Mouse (Mus musculus): Measurements from ENCODE around the gene Dock9. TPM values are rescaled to one million over a fixed set of nuclear protein-coding genes. Genes with fewer than 3 reads are reported as not detected.
"Not testable (repeated sequence)": the region's sequence is repeated elsewhere in the genome, so short reads cannot be mapped to it uniquely, and the experiment has no call there.

Gene Dock9
- polyA plus RNA-seq, 1 experiment, result not detected

- TF ChIP-seq CTCF (IDR thresholded peaks at IDR 0.05; ENCODE audit: insufficient read depth, low read depth, low read length), result no peak
- TF ChIP-seq POLR2A (IDR thresholded peaks at IDR 0.05; ENCODE audit: insufficient read depth, low read depth, low read length), result no peak
- 83% methylated on average over 9 of the region's 9 CpGs for WGBS
These were observed 77.7 kb downstream of the Dock9 start for GRCm38 (mm10) chr14:121719638-121720601.

GRCm38 (mm10) chr14:121714799-121715198 lies 82.8 kb downstream of the Dock9 start:
- not testable (repeated sequence) for H3K4me1 ChIP-seq (ENCODE audit: control insufficient read depth, insufficient read depth, low read length); H3K27ac ChIP-seq (ENCODE audit: insufficient read depth, low read depth, low read length)
- 96% methylated on average over 3 of the region's 3 CpGs for WGBS

More at GRCm38 (mm10) chr14:121719638-121720601, 77.7 kb downstream of the Dock9 start:
- no peaks in the 10 kb centered on the region for H3K4me1 ChIP-seq (ENCODE audit: control insufficient read depth, insufficient read depth, low read length)
- H3K27ac ChIP-seq (ENCODE audit: insufficient read depth, low read depth, low read length), result no peak overlapping the region
- H3K4me3 ChIP-seq (ENCODE audit: insufficient read depth, low read depth, low read length), result no peak overlapping the region

DNA sequence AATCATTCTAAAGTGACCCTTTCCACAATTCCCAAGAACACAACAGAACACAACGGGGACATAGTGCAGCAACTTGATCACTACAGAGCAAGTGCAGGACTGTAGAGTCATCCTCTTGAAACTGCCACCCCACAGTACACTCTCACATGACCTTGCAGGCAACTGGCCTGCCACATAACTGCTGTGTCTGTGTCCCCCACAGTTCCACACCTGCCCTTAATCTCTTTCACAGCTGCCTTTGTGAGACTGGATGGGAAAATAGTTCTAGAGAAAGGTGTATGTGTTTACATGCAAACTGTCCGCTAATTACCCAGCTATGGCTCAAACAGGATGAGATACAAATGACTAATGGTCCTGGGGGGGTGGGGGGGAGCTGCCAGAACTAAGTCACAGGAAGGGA lies 83.4 kb downstream of the Dock9 start:
- TF ChIP-seq POLR2A (IDR thresholded peaks at IDR 0.05; ENCODE audit: insufficient read depth, low read depth, low read length) (no peak), CTCF (IDR thresholded peaks at IDR 0.05; ENCODE audit: insufficient read depth, low read depth, low read length) (no peak)
- H3K27ac ChIP-seq (ENCODE audit: insufficient read depth, low read depth, low read length), result no peak overlapping the region
- peaks cover 5% of the 10 kb centered on the region; the same call in 1 of the 2 replicates for H3K4me1 ChIP-seq (ENCODE audit: control insufficient read depth, insufficient read depth, low read length)
- no peak overlapping the region for H3K4me3 ChIP-seq (ENCODE audit: insufficient read depth, low read depth, low read length)
- WGBS, result 75% methylated on average over 2 of the region's 2 CpGs

More at GRCm38 (mm10) chr14:121714799-121715198, 82.8 kb downstream of the Dock9 start:
- H3K4me3 ChIP-seq (ENCODE audit: insufficient read depth, low read depth, low read length), result not testable (repeated sequence)

DNA sequence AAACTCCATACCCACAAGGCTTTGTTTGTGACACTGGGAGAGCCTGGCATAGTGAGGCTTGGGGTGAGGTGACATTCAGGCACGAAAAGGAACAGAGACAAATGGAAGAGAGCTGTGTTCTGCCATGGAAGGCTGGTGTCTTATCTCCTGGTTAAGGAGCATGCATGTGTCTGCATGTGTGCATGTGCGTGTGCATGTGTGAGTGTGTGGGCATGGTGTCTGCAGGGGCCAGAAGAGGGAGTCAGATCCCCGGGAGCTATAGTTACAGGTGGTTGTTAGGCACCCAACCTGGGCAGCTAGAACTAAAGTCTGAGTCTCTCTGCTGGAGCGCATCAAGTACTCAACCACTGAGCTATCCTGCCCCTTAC lies 83.8 kb downstream of the Dock9 start:
- Histone ChIP-seq H3K27ac (ENCODE audit: insufficient read depth, low read depth, low read length) (no peak overlapping the region), H3K4me1 (ENCODE audit: control insufficient read depth, insufficient read depth, low read length) (peaks cover 5% of the 10 kb centered on the region; the same call in 1 of the 2 replicates), H3K4me3 (ENCODE audit: insufficient read depth, low read depth, low read length) (no peak overlapping the region)
- TF ChIP-seq CTCF (IDR thresholded peaks at IDR 0.05; ENCODE audit: insufficient read depth, low read depth, low read length) (no peak), POLR2A (IDR thresholded peaks at IDR 0.05; ENCODE audit: insufficient read depth, low read depth, low read length) (no peak)
- WGBS, result 67% methylated on average over 4 of the region's 4 CpGs

- WGBS, result 59% methylated on average over 7 of the region's 7 CpGs
- Histone ChIP-seq H3K4me1 (ENCODE audit: control insufficient read depth, insufficient read depth, low read length) (peaks cover 5% of the 10 kb centered on the region; the same call in 1 of the 2 replicates), H3K27ac (ENCODE audit: insufficient read depth, low read depth, low read length) (no peak overlapping the region), H3K4me3 (ENCODE audit: insufficient read depth, low read depth, low read length) (no peak overlapping the region)
- TF ChIP-seq CTCF (IDR thresholded peaks at IDR 0.05; ENCODE audit: insufficient read depth, low read depth, low read length), result no peak
- no peak for TF ChIP-seq POLR2A (IDR thresholded peaks at IDR 0.05; ENCODE audit: insufficient read depth, low read depth, low read length)
These were observed 84.3 kb downstream of the Dock9 start for GRCm38 (mm10) chr14:121713166-121713829.

- WGBS, result 83% methylated on average over 14 of the region's 14 CpGs
- TF ChIP-seq CTCF (IDR thresholded peaks at IDR 0.05; ENCODE audit: insufficient read depth, low read depth, low read length), result no peak
- no peak for TF ChIP-seq POLR2A (IDR thresholded peaks at IDR 0.05; ENCODE audit: insufficient read depth, low read depth, low read length)
- Histone ChIP-seq H3K4me1 (ENCODE audit: control insufficient read depth, insufficient read depth, low read length) (peaks cover 5% of the 10 kb centered on the region; the same call in 1 of the 2 replicates), H3K4me3 (ENCODE audit: insufficient read depth, low read depth, low read length) (no peak overlapping the region), H3K27ac (ENCODE audit: insufficient read depth, low read depth, low read length) (no peak overlapping the region)
These were observed 86.4 kb downstream of the Dock9 start for GRCm38 (mm10) chr14:121711089-121711826.

- no peak for TF ChIP-seq CTCF (IDR thresholded peaks at IDR 0.05; ENCODE audit: insufficient read depth, low read depth, low read length)
- TF ChIP-seq POLR2A (IDR thresholded peaks at IDR 0.05; ENCODE audit: insufficient read depth, low read depth, low read length), result no peak
These were observed 87.5 kb downstream of the Dock9 start for GRCm38 (mm10) chr14:121710130-121710529.

DNA sequence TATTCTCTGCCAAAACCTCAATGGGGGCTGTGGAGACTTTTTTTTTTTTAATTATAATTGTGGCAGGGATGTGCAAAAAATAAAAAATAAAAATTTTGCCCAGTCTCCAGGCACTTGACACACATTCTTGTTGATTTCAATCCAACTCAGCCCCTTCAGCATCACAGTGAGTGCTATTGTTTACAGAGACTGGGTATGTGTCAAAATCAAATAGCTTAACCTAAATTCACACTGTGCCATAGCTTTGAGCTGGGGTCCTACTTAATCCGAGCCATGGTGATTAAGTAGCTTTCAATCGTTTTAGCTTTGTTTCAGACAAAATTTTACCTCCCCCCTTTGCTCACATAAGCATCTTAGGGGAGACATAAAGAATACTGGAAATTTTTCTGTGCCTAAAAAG lies 89.4 kb downstream of the Dock9 start:
- 44% methylated on average over 2 of the region's 2 CpGs for WGBS
- Histone ChIP-seq H3K4me3 (ENCODE audit: insufficient read depth, low read depth, low read length) (no peak overlapping the region), H3K4me1 (ENCODE audit: control insufficient read depth, insufficient read depth, low read length) (peaks cover 3% of the 10 kb centered on the region; the same call in 1 of the 2 replicates), H3K27ac (ENCODE audit: insufficient read depth, low read depth, low read length) (no peak overlapping the region)
- TF ChIP-seq CTCF (IDR thresholded peaks at IDR 0.05; ENCODE audit: insufficient read depth, low read depth, low read length), result no peak

More at GRCm38 (mm10) chr14:121710130-121710529, 87.5 kb downstream of the Dock9 start:
- Histone ChIP-seq H3K27ac (ENCODE audit: insufficient read depth, low read depth, low read length) (no peak overlapping the region), H3K4me3 (ENCODE audit: insufficient read depth, low read depth, low read length) (no peak overlapping the region), H3K4me1 (ENCODE audit: control insufficient read depth, insufficient read depth, low read length) (peaks cover 5% of the 10 kb centered on the region; the same call in 1 of the 2 replicates)
- WGBS, result 77% methylated on average over 3 of the region's 3 CpGs

All from olfactory bulb, adult 2 months (tissue).